Mouse (Mus musculus) neural tube, embryonic 14.5 days (tissue): Measurements from ENCODE around the gene Rrnad1. TPM values are rescaled to one million over a fixed set of nuclear protein-coding genes. Genes with fewer than 3 reads are reported as not detected.

Experiments used
- ATAC-seq: fragments of 200-750 bp; cut with Nextera tagmentation; 2 replicates; pipeline ENCODE4 v1.8.0; 2017; ENCODE audit warnings: low read depth, mild to moderate bottlenecking, moderate TSS enrichment, moderate library complexity
- H3K27ac ChIP-seq: fragments of 300-500 bp; sonication (generic); 2 replicates; pipeline ENCODE4 v1.5.1; 2014; ENCODE audit warnings: low read depth, mild to moderate bottlenecking, control low read depth, low read length, moderate library complexity, mixed read lengths
- H3K27me3 ChIP-seq: fragments of 300-500 bp; sonication (generic); 2 replicates; pipeline ENCODE4 v1.6.1; 2014; ENCODE audit warnings: low read length; ENCODE audit not compliant: control insufficient read depth, insufficient read depth
- H3K36me3 ChIP-seq: fragments of 300-500 bp; sonication (generic); 2 replicates; pipeline ENCODE4 v1.6.1; 2014; ENCODE audit warnings: low read length, mixed read lengths; ENCODE audit not compliant: control insufficient read depth, insufficient read depth
- H3K4me1 ChIP-seq: fragments of 300-500 bp; sonication (generic); 2 replicates; pipeline ENCODE4 v1.6.1; 2014; ENCODE audit warnings: low read length; ENCODE audit not compliant: control insufficient read depth, insufficient read depth
- H3K4me2 ChIP-seq: fragments of 300-500 bp; sonication (generic); 2 replicates; pipeline ENCODE4 v1.6.1; 2014; ENCODE audit warnings: mild to moderate bottlenecking, low read depth, low read length, control low read depth
- H3K4me3 ChIP-seq: fragments of 300-500 bp; sonication (generic); 2 replicates; pipeline ENCODE4 v1.5.1; 2014; ENCODE audit warnings: low read depth, low read length, control low read depth, mixed read lengths
- H3K9ac ChIP-seq: fragments of 300-500 bp; sonication (generic); replicated peaks from 2 replicates; pipeline ENCODE4 v1.6.1; 2014; ENCODE audit warnings: low read depth, mild to moderate bottlenecking, control low read depth, low read length, mixed read lengths
- H3K9me3 ChIP-seq: fragments of 300-500 bp; sonication (generic); 2 replicates; pipeline ENCODE4 v1.6.1; 2016; ENCODE audit warnings: low read length; ENCODE audit not compliant: control insufficient read depth
- WGBS: fragments of 180-500 bp; shearing (Covaris S2); extraction: QIAGEN DNeasy Blood & Tissue Kit; methylation state at CpG from one replicate; pipeline ENCODE4 v1.1.7; 2014; 5-methylcytosine and 5-hydroxymethylcytosine counted together
- polyA plus RNA-seq: library from polyadenylated mRNA; unstranded; fragments of >200 nt; fragmentation: Nextera tagmentation; extraction: Ambion mirVana; gene quantifications from 2 replicates; pipeline ENCODE4 v1.2.1, GENCODE M21; 2014

Gene Rrnad1
- polyA plus RNA-seq, 1 experiment from 2014 or later: 20.6 TPM

- no peak overlapping the region for H3K27ac ChIP-seq
- H3K9me3 ChIP-seq: no peaks in the 10 kb centered on the region
- no peak; the same call in 1 of the 2 replicates for ATAC-seq
- no peak overlapping the region for H3K4me2 ChIP-seq
- H3K9ac ChIP-seq: no peak overlapping the region
- H3K36me3 ChIP-seq: peaks cover 18% of the 10 kb centered on the region
- 11% methylated on average over 4 of the region's 4 CpGs for WGBS
- peaks cover 34% of the 10 kb centered on the region for H3K4me1 ChIP-seq
- H3K4me3 ChIP-seq: no peak overlapping the region
- no peaks in the 10 kb centered on the region for H3K27me3 ChIP-seq
These were observed 14.5 kb upstream of the Rrnad1 start for GRCm38 (mm10) chr3:87944838-87945600.

- peaks cover 26% of the 10 kb centered on the region for H3K36me3 ChIP-seq
- no peak overlapping the region for H3K9ac ChIP-seq
- no peaks in the 10 kb centered on the region for H3K27me3 ChIP-seq
- no peaks in the 10 kb centered on the region for H3K9me3 ChIP-seq
- no peak overlapping the region for H3K27ac ChIP-seq
- no peak for ATAC-seq
- H3K4me2 ChIP-seq: no peak overlapping the region
- no peak overlapping the region for H3K4me3 ChIP-seq
- WGBS: 78% methylated on average over 7 of the region's 7 CpGs
- peaks cover 28% of the 10 kb centered on the region for H3K4me1 ChIP-seq
These were observed 13.1 kb upstream of the Rrnad1 start for GRCm38 (mm10) chr3:87943586-87943985.

- peaks cover 30% of the 10 kb centered on the region for H3K36me3 ChIP-seq
- H3K4me3 ChIP-seq: no peak overlapping the region
- no peak overlapping the region for H3K4me2 ChIP-seq
- ATAC-seq: no peak
- no peak overlapping the region for H3K9ac ChIP-seq
- no peaks in the 10 kb centered on the region for H3K27me3 ChIP-seq
- no peaks in the 10 kb centered on the region for H3K9me3 ChIP-seq
- H3K27ac ChIP-seq: no peak overlapping the region
- peaks cover 19% of the 10 kb centered on the region for H3K4me1 ChIP-seq
- 92% methylated on average over 2 of the region's 2 CpGs for WGBS
These were observed 12.0 kb upstream of the Rrnad1 start for GRCm38 (mm10) chr3:87942471-87942870.

- no peak for ATAC-seq
- Histone ChIP-seq H3K27me3 (no peaks in the 10 kb centered on the region), H3K4me2 (no peak overlapping the region), H3K36me3 (peaks cover 30% of the 10 kb centered on the region), H3K4me3 (no peak overlapping the region), H3K9me3 (no peaks in the 10 kb centered on the region), H3K9ac (no peak overlapping the region), H3K4me1 (peaks cover 6% of the 10 kb centered on the region; the same call in 1 of the 2 replicates), H3K27ac (no peak overlapping the region)
- 53% methylated on average over 5 of the region's 5 CpGs for WGBS
These were observed 10.1 kb upstream of the Rrnad1 start for GRCm38 (mm10) chr3:87940611-87941010.

GRCm38 (mm10) chr3:87935776-87936175 is 5.3 kb upstream of the Rrnad1 start:
- peaks cover 21% of the 10 kb centered on the region for H3K36me3 ChIP-seq
- no peaks in the 10 kb centered on the region for H3K27me3 ChIP-seq
- peak; percentile 45 for ATAC-seq
- H3K27ac ChIP-seq: no peak overlapping the region
- no peak overlapping the region for H3K4me2 ChIP-seq
- H3K9ac ChIP-seq: no peak overlapping the region
- no peak overlapping the region for H3K4me3 ChIP-seq
- H3K4me1 ChIP-seq: peaks cover 24% of the 10 kb centered on the region
- 88% methylated on average over 2 of the region's 2 CpGs for WGBS
- H3K9me3 ChIP-seq: no peaks in the 10 kb centered on the region

GRCm38 (mm10) chr3:87935201-87935600 is 4.7 kb upstream of the Rrnad1 start:
- 84% methylated on average over 4 of the region's 4 CpGs for WGBS
- Histone ChIP-seq H3K9me3 (no peaks in the 10 kb centered on the region), H3K4me3 (no peak overlapping the region), H3K4me2 (no peak overlapping the region), H3K36me3 (peaks cover 20% of the 10 kb centered on the region), H3K27me3 (no peaks in the 10 kb centered on the region), H3K4me1 (peaks cover 25% of the 10 kb centered on the region), H3K9ac (no peak overlapping the region), H3K27ac (no peak overlapping the region)
- no peak for ATAC-seq

- Histone ChIP-seq H3K4me2 (no peak overlapping the region), H3K27me3 (no peaks in the 10 kb centered on the region), H3K9ac (no peak overlapping the region), H3K27ac (no peak overlapping the region), H3K9me3 (no peaks in the 10 kb centered on the region), H3K4me3 (no peak overlapping the region), H3K36me3 (peaks cover 20% of the 10 kb centered on the region), H3K4me1 (peaks cover 25% of the 10 kb centered on the region)
- WGBS: 77% methylated on average over 4 of the region's 4 CpGs
- ATAC-seq: no peak
These were observed 4.0 kb upstream of the Rrnad1 start for GRCm38 (mm10) chr3:87934501-87934900.

- H3K4me3 ChIP-seq: no peak overlapping the region
- ATAC-seq: no peak
- H3K9ac ChIP-seq: no peak overlapping the region
- WGBS: 83% methylated on average over 5 of the region's 5 CpGs
- H3K9me3 ChIP-seq: no peaks in the 10 kb centered on the region
- H3K4me1 ChIP-seq: peaks cover 30% of the 10 kb centered on the region
- peaks cover 16% of the 10 kb centered on the region for H3K36me3 ChIP-seq
- no peak overlapping the region for H3K4me2 ChIP-seq
- no peak overlapping the region for H3K27ac ChIP-seq
- H3K27me3 ChIP-seq: no peaks in the 10 kb centered on the region
These were observed 3.5 kb upstream of the Rrnad1 start for GRCm38 (mm10) chr3:87934026-87934425.

GRCm38 (mm10) chr3:87929341-87930077 is 1.0 kb downstream of the Rrnad1 start:
- peak overlapping the region; percentile 81 for H3K4me3 ChIP-seq
- H3K27me3 ChIP-seq: no peaks in the 10 kb centered on the region
- peaks cover 26% of the 10 kb centered on the region for H3K4me1 ChIP-seq
- H3K9ac ChIP-seq: peak overlapping the region; percentile 69
- peak; percentile 67 for ATAC-seq
- peaks cover 25% of the 10 kb centered on the region for H3K36me3 ChIP-seq
- H3K4me2 ChIP-seq: peak overlapping the region; percentile 54
- H3K27ac ChIP-seq: peak overlapping the region; percentile 89
- H3K9me3 ChIP-seq: no peaks in the 10 kb centered on the region
- WGBS: 9% methylated on average over 26 of the region's 26 CpGs
